Mouse (Mus musculus): ENCODE data around the gene Qsox1. TPM values are rescaled to one million over a fixed set of nuclear protein-coding genes. Genes with fewer than 3 reads are reported as not detected.
A peak's percentile ranks its signal among the peaks of the same experiment; 100 is the strongest.

Gene Qsox1
- polyA plus RNA-seq, 1 experiment = 35.0 TPM

DNA sequence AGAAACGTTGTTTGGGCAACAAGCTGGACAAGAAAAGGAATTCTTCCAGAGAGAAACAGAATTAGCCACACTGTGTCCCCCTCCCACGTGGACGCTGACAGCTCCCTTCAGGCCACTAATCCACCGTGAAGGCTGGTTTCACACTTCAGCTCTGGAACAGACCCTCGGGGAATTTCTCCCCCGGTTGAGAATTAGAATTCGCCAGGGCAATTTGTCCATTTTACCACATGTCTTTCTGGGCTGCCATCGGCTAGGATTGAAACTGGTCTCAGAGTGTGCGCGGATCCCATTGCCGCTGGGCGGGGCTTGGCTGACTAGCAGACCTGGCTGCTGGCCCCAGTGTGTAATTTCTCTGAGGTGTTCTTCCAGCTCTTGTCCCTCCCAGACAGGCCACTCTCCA is 53.5 kb downstream of the Qsox1 start:
- DNase-seq (ENCODE audit: low read depth) = peak; percentile 84

GRCm38 (mm10) chr1:155758711-155759110 is 54.0 kb downstream of the Qsox1 start:
- DNase-seq (ENCODE audit: low read depth) = no peak
- TF ChIP-seq CTCF (IDR thresholded peaks at IDR 0.05; ENCODE audit: borderline replicate concordance, extremely low read depth, insufficient read depth, insufficient read length) (no peak), POLR2A (IDR thresholded peaks at IDR 0.05; ENCODE audit: borderline replicate concordance, extremely low read depth, insufficient read depth, insufficient read length, poor library complexity, severe bottlenecking) (no peak)

More for the DNA sequence above, 53.5 kb downstream of the Qsox1 start:
- TF ChIP-seq POLR2A (IDR thresholded peaks at IDR 0.05; ENCODE audit: borderline replicate concordance, extremely low read depth, insufficient read depth, insufficient read length, poor library complexity, severe bottlenecking) (no peak), CTCF (IDR thresholded peaks at IDR 0.05; ENCODE audit: borderline replicate concordance, extremely low read depth, insufficient read depth, insufficient read length) (no peak)

GRCm38 (mm10) chr1:155757621-155758020 is 55.1 kb downstream of the Qsox1 start:
- DNase-seq (ENCODE audit: low read depth) = peak; percentile 39
- no peak for TF ChIP-seq CTCF (IDR thresholded peaks at IDR 0.05; ENCODE audit: borderline replicate concordance, extremely low read depth, insufficient read depth, insufficient read length)
- no peak for TF ChIP-seq POLR2A (IDR thresholded peaks at IDR 0.05; ENCODE audit: borderline replicate concordance, extremely low read depth, insufficient read depth, insufficient read length, poor library complexity, severe bottlenecking)

- no peak for DNase-seq (ENCODE audit: low read depth)
These were observed 59.3 kb downstream of the Qsox1 start for GRCm38 (mm10) chr1:155753411-155753810.

GRCm38 (mm10) chr1:155751484-155752255 is 61.0 kb downstream of the Qsox1 start, which contains the start of gene Lhx4:
Lhx4 (minus strand) TSS chr1:155751684.
- no peak for DNase-seq (ENCODE audit: low read depth)
- TF ChIP-seq CTCF (IDR thresholded peaks at IDR 0.05; ENCODE audit: borderline replicate concordance, extremely low read depth, insufficient read depth, insufficient read length) (no peak), POLR2A (IDR thresholded peaks at IDR 0.05; ENCODE audit: borderline replicate concordance, extremely low read depth, insufficient read depth, insufficient read length, poor library complexity, severe bottlenecking) (no peak)

More at GRCm38 (mm10) chr1:155753411-155753810, 59.3 kb downstream of the Qsox1 start:
- TF ChIP-seq POLR2A (IDR thresholded peaks at IDR 0.05; ENCODE audit: borderline replicate concordance, extremely low read depth, insufficient read depth, insufficient read length, poor library complexity, severe bottlenecking) (no peak), CTCF (IDR thresholded peaks at IDR 0.05; ENCODE audit: borderline replicate concordance, extremely low read depth, insufficient read depth, insufficient read length) (no peak)

GRCm38 (mm10) chr1:155750517-155751178 is 62.0 kb downstream of the Qsox1 start:
- TF ChIP-seq POLR2A (IDR thresholded peaks at IDR 0.05; ENCODE audit: borderline replicate concordance, extremely low read depth, insufficient read depth, insufficient read length, poor library complexity, severe bottlenecking) (no peak), CTCF (IDR thresholded peaks at IDR 0.05; ENCODE audit: borderline replicate concordance, extremely low read depth, insufficient read depth, insufficient read length) (no peak)

GRCm38 (mm10) chr1:155747911-155748310 is 64.8 kb downstream of the Qsox1 start:
- no peak for TF ChIP-seq CTCF (IDR thresholded peaks at IDR 0.05; ENCODE audit: borderline replicate concordance, extremely low read depth, insufficient read depth, insufficient read length)
- TF ChIP-seq POLR2A (IDR thresholded peaks at IDR 0.05; ENCODE audit: borderline replicate concordance, extremely low read depth, insufficient read depth, insufficient read length, poor library complexity, severe bottlenecking) = no peak
- no peak for DNase-seq (ENCODE audit: low read depth)

More at GRCm38 (mm10) chr1:155750517-155751178, 62.0 kb downstream of the Qsox1 start:
- DNase-seq (ENCODE audit: low read depth) = peak; percentile 17

- DNase-seq (ENCODE audit: low read depth) = peak; percentile 9
- no peak for TF ChIP-seq POLR2A (IDR thresholded peaks at IDR 0.05; ENCODE audit: borderline replicate concordance, extremely low read depth, insufficient read depth, insufficient read length, poor library complexity, severe bottlenecking)
- no peak for TF ChIP-seq CTCF (IDR thresholded peaks at IDR 0.05; ENCODE audit: borderline replicate concordance, extremely low read depth, insufficient read depth, insufficient read length)
These were observed 65.7 kb downstream of the Qsox1 start for GRCm38 (mm10) chr1:155747011-155747410.

- DNase-seq (ENCODE audit: low read depth) = peak; percentile 31
- TF ChIP-seq POLR2A (IDR thresholded peaks at IDR 0.05; ENCODE audit: borderline replicate concordance, extremely low read depth, insufficient read depth, insufficient read length, poor library complexity, severe bottlenecking) = no peak
- no peak for TF ChIP-seq CTCF (IDR thresholded peaks at IDR 0.05; ENCODE audit: borderline replicate concordance, extremely low read depth, insufficient read depth, insufficient read length)
These were observed 70.0 kb downstream of the Qsox1 start for GRCm38 (mm10) chr1:155742411-155743363.

GRCm38 (mm10) chr1:155741988-155742387 is 70.7 kb downstream of the Qsox1 start:
- TF ChIP-seq POLR2A (IDR thresholded peaks at IDR 0.05; ENCODE audit: borderline replicate concordance, extremely low read depth, insufficient read depth, insufficient read length, poor library complexity, severe bottlenecking) (no peak), CTCF (IDR thresholded peaks at IDR 0.05; ENCODE audit: borderline replicate concordance, extremely low read depth, insufficient read depth, insufficient read length) (no peak)
- peak; percentile 65 for DNase-seq (ENCODE audit: low read depth)

All from brain, embryonic 14.5 days (tissue).